Mouse (Mus musculus): ENCODE results near the gene Pla2g6. TPM values are rescaled to one million over a fixed set of nuclear protein-coding genes. Genes with fewer than 3 reads are reported as not detected.

Gene Pla2g6
- polyA plus RNA-seq, 1 experiment from 2014 or later, result 11.0 TPM

DNA sequence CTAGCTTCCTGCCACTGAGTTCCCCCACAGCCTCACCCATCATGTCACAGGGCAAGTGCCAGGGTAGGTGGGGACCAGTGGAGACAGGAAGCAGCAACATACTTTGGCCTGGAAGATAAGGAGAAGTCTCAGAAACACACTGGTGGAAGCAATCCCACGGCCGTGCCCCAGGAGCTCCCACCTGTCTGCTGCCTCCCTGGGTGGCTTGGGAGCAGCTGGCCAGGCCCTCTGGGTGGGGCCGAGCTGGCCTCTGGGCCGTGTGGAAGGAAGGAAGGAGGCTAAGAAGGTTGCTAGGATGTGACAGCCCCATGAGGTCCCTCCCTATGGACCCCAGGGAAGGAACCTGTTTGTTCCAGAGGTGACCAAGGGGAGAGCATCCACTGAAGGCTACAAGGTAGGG is 32.8 kb upstream of the Pla2g6 start:
- Histone ChIP-seq H3K4me1 (replicated peaks) (peaks cover 42% of the 10 kb centered on the region), H3K9ac (replicated peaks) (no peak overlapping the region), H3K4me3 (replicated peaks) (no peak overlapping the region), H3K27ac (no peak overlapping the region), H3K9me3 (no peaks in the 10 kb centered on the region), H3K36me3 (peaks cover 55% of the 10 kb centered on the region), H3K27me3 (peaks cover 12% of the 10 kb centered on the region), H3K4me2 (no peak overlapping the region)
- WGBS, result 63% methylated on average over 4 of the region's 4 CpGs
- no peak for ATAC-seq (ENCODE audit: insufficient number of reproducible peaks, insufficient read depth, low FRiP score, low TSS enrichment, low read depth)

DNA sequence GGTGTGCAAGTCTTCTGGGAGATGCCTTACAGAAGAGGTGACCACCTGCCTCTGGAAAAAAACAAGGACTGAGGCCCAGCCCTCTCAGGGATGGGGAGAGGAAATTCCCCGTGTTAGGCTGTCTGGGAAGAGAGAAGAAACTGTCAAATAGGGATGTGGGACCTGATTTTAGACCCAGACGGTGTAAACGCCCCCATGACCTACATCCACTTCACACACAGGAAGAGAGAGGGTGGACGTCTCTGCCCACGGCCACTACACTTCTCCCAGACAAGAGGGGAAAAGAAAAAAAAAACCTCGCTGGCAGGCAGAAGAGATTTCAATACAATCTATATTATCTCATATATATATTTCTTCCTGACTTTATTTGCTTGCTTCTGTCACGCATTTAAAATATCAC is 32.2 kb upstream of the Pla2g6 start:
- Histone ChIP-seq H3K4me2 (no peak overlapping the region), H3K36me3 (peaks cover 48% of the 10 kb centered on the region), H3K27me3 (peaks cover 17% of the 10 kb centered on the region), H3K9me3 (no peaks in the 10 kb centered on the region), H3K27ac (peak overlapping the region; percentile 37; the same call in 1 of the 2 replicates), H3K4me1 (replicated peaks) (peaks cover 42% of the 10 kb centered on the region), H3K4me3 (replicated peaks) (no peak overlapping the region), H3K9ac (replicated peaks) (no peak overlapping the region)
- whole genome bisulfite sequencing, result 65% methylated on average over 7 of the region's 7 CpGs
- no peak for ATAC-seq (ENCODE audit: insufficient number of reproducible peaks, insufficient read depth, low FRiP score, low TSS enrichment, low read depth)

GRCm38 (mm10) chr15:79359954-79360353 is 31.8 kb upstream of the Pla2g6 start:
- Histone ChIP-seq H3K36me3 (peaks cover 44% of the 10 kb centered on the region), H3K4me3 (replicated peaks) (no peak overlapping the region), H3K9ac (replicated peaks) (no peak overlapping the region), H3K27me3 (peaks cover 17% of the 10 kb centered on the region), H3K9me3 (no peaks in the 10 kb centered on the region), H3K27ac (peak overlapping the region; percentile 37), H3K4me1 (replicated peaks) (peaks cover 42% of the 10 kb centered on the region), H3K4me2 (no peak overlapping the region)
- ATAC-seq (ENCODE audit: insufficient number of reproducible peaks, insufficient read depth, low FRiP score, low TSS enrichment, low read depth), result no peak
- 27% methylated on average over 6 of the region's 6 CpGs for WGBS

- Histone ChIP-seq H3K9me3 (no peaks in the 10 kb centered on the region), H3K9ac (replicated peaks) (no peak overlapping the region), H3K4me2 (peak overlapping the region; percentile 97), H3K36me3 (peaks cover 26% of the 10 kb centered on the region), H3K4me3 (replicated peaks) (peak overlapping the region; percentile 51), H3K27me3 (peaks cover 17% of the 10 kb centered on the region), H3K27ac (peak overlapping the region; percentile 19), H3K4me1 (replicated peaks) (peaks cover 42% of the 10 kb centered on the region)
- ATAC-seq (ENCODE audit: insufficient number of reproducible peaks, insufficient read depth, low FRiP score, low TSS enrichment, low read depth), result no peak
- 41% methylated on average over 12 of the region's 12 CpGs for WGBS
Observed at GRCm38 (mm10) chr15:79357974-79358690, 29.9 kb upstream of the Pla2g6 start.

DNA sequence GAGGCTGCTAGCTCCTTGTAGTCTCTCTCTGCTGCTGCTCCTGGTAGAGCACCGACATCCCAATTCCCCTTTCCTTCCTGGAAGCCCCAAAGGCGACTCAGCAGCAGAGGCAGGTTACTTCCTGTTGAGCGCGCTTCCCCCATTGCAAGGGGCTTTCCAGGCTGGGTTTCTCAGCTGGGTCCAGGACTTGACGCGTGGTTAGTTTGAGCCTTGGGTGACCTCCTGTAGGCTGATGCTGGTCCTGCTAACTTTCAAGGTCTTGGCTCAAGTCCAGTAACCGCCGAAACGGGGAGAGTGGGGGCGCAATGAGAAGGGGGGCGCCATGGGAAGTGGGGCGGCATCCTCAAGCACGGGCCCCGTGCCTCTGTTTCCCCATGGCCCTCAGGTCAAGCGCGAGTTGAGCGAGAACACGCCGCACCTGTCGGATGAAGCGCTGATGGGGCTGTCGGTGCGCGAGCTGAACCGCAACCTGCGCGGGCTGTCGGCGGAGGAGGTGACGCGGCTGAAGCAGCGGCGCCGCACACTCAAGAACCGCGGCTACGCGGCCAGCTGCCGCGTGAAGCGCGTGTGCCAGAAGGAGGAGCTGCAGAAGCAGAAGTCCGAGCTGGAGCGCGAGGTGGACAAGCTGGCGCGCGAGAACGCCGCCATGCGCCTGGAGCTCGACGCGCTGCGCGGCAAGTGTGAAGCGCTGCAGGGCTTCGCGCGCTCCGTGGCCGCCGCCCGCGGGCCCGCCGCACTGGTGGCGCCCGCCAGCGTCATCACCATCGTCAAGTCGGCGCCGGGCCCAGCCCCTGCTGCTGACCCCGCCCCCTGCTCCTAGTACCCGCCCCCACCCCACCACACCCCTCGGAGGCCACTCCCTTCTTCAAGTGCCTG is 29.1 kb upstream of the Pla2g6 start:
- Histone ChIP-seq H3K27me3 (peaks cover 17% of the 10 kb centered on the region), H3K27ac (peak overlapping the region; percentile 19; the same call in 1 of the 2 replicates), H3K36me3 (peaks cover 17% of the 10 kb centered on the region), H3K4me3 (replicated peaks) (peak overlapping the region; percentile 51), H3K4me1 (replicated peaks) (peaks cover 42% of the 10 kb centered on the region), H3K9me3 (no peaks in the 10 kb centered on the region), H3K4me2 (peak overlapping the region; percentile 97), H3K9ac (replicated peaks) (peak overlapping the region; percentile 60)
- ATAC-seq (ENCODE audit: insufficient number of reproducible peaks, insufficient read depth, low FRiP score, low TSS enrichment, low read depth), result peak; percentile 66
- under 1% methylated on average over 74 of the region's 77 CpGs for WGBS

DNA sequence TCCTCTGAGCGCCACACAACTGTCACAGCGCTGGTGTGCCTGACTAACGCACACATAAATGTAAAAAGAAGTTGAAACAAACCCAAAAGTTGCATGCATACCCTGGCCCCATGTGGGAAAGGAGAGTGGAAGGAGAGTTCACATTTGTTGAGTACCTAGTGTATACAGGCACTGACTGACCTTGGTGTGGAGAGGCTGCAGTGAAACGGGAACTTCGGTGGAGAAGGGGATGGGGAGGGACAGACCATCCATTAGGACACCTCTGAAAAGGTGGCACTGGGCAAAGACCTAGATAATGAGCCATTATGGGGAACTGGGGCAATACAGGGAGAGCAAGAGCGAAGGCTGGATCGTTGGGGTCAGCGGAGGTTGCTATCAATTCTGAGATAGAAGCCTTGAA is 28.3 kb upstream of the Pla2g6 start:
- peak overlapping the region; percentile 51 for H3K4me3 ChIP-seq (replicated peaks)
- 74% methylated on average over 8 of the region's 8 CpGs for WGBS
- H3K27ac ChIP-seq, result no peak overlapping the region
- H3K9me3 ChIP-seq, result no peaks in the 10 kb centered on the region
- ATAC-seq (ENCODE audit: insufficient number of reproducible peaks, insufficient read depth, low FRiP score, low TSS enrichment, low read depth), result no peak
- peaks cover 9% of the 10 kb centered on the region for H3K36me3 ChIP-seq
- H3K9ac ChIP-seq (replicated peaks), result no peak overlapping the region
- peaks cover 17% of the 10 kb centered on the region for H3K27me3 ChIP-seq
- H3K4me1 ChIP-seq (replicated peaks), result peaks cover 45% of the 10 kb centered on the region
- peak overlapping the region; percentile 97 for H3K4me2 ChIP-seq

GRCm38 (mm10) chr15:79354619-79355018 is 26.4 kb upstream of the Pla2g6 start:
- no peak overlapping the region for H3K4me2 ChIP-seq
- H3K9me3 ChIP-seq, result no peaks in the 10 kb centered on the region
- H3K9ac ChIP-seq (replicated peaks), result no peak overlapping the region
- H3K27me3 ChIP-seq, result peaks cover 17% of the 10 kb centered on the region
- WGBS, result 88% methylated on average over 4 of the region's 4 CpGs
- H3K4me1 ChIP-seq (replicated peaks), result peaks cover 33% of the 10 kb centered on the region
- 0 out of 2 replicates have a peak, but pooled peaks cover 3% of the 10 kb centered on the region for H3K36me3 ChIP-seq
- no peak overlapping the region for H3K4me3 ChIP-seq (replicated peaks)
- no peak overlapping the region for H3K27ac ChIP-seq
- no peak for ATAC-seq (ENCODE audit: insufficient number of reproducible peaks, insufficient read depth, low FRiP score, low TSS enrichment, low read depth)

- Histone ChIP-seq H3K4me2 (no peak overlapping the region), H3K9ac (replicated peaks) (no peak overlapping the region), H3K9me3 (no peaks in the 10 kb centered on the region), H3K4me1 (replicated peaks) (peaks cover 35% of the 10 kb centered on the region), H3K27ac (no peak overlapping the region), H3K4me3 (replicated peaks) (no peak overlapping the region), H3K36me3 (no peaks in the 10 kb centered on the region), H3K27me3 (peaks cover 22% of the 10 kb centered on the region)
- no peak for ATAC-seq (ENCODE audit: insufficient number of reproducible peaks, insufficient read depth, low FRiP score, low TSS enrichment, low read depth)
- WGBS, result 88% methylated on average over 5 of the region's 5 CpGs
Observed at GRCm38 (mm10) chr15:79353690-79354305, 25.6 kb upstream of the Pla2g6 start.

DNA sequence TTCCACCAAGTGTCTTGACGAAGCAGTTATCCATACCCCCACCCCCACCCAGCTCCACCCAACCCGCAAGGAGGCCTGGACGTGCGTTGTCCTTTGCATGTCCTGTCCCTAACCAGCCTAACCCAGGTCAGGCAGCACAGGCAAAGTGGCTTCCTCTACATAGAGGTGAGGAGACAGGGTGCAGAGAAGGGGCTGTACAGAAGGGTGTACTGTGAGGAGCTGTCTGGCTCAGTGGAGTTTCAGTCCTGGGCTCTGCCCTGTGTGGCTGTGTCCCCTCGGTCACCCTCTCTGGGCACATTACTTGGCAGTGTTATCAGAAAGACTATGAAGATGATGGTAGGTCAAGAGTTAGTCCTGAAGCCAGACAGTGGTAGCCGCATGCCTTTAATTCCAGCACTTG is 24.3 kb upstream of the Pla2g6 start:
- Histone ChIP-seq H3K36me3 (no peaks in the 10 kb centered on the region), H3K27ac (no peak overlapping the region), H3K9me3 (no peaks in the 10 kb centered on the region), H3K4me1 (replicated peaks) (peaks cover 33% of the 10 kb centered on the region), H3K27me3 (peaks cover 22% of the 10 kb centered on the region), H3K9ac (replicated peaks) (no peak overlapping the region), H3K4me2 (no peak overlapping the region), H3K4me3 (replicated peaks) (no peak overlapping the region)
- ATAC-seq (ENCODE audit: insufficient number of reproducible peaks, insufficient read depth, low FRiP score, low TSS enrichment, low read depth), result no peak
- 75% methylated on average over 6 of the region's 6 CpGs for WGBS

DNA sequence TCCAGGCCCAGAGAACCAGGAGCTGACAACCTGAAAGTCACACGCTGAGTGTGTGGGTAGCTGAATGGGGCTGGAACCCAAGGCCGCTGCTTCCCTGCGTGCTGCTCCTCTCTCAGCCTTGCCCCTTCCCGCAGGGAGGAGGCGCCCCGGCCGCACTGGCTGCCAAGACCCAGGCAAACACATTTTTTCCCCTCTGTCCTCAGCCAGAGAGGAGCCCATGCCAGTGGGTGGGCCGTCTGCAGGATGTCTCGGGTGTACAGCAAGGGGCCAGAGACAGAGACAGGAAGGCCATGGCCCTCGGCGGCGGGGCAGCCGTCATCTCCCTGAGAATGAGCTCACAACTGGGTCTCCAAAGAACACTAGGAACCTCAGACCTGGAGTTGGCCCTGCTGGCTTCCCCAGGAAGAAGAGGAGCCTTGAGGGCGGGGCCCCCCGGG is 23.2 kb upstream of the Pla2g6 start:
- ATAC-seq (ENCODE audit: insufficient number of reproducible peaks, insufficient read depth, low FRiP score, low TSS enrichment, low read depth), result no peak
- H3K27ac ChIP-seq, result no peak overlapping the region
- H3K4me3 ChIP-seq (replicated peaks), result no peak overlapping the region
- H3K4me2 ChIP-seq, result no peak overlapping the region
- no peak overlapping the region; the same call in 1 of the 2 replicates for H3K9ac ChIP-seq (replicated peaks)
- no peaks in the 10 kb centered on the region for H3K36me3 ChIP-seq
- H3K4me1 ChIP-seq (replicated peaks), result peaks cover 24% of the 10 kb centered on the region
- peaks cover 15% of the 10 kb centered on the region for H3K27me3 ChIP-seq
- no peaks in the 10 kb centered on the region for H3K9me3 ChIP-seq
- 29% methylated on average over 15 of the region's 15 CpGs for WGBS

DNA sequence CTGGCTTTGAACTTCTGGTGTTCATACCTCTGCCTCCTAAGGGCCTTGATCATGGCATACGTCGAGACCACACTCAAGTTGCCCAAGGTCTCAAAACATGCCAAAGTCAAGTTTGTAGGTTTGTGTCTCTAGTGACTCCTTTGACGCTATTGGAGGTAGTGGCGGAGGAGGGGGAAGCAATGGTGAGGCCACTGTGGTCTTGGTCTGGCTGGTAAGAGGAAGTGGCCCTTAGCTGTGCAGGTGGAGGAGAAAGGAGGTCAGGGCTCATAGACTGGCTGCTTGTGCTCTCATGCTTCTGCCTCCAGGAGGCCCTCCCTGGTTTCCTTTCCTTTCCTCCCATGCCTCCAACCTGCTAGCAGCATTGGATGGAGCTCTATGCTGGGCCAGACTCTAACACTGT is 22.7 kb upstream of the Pla2g6 start:
- WGBS, result 90% methylated on average over 4 of the region's 4 CpGs
- ATAC-seq (ENCODE audit: insufficient number of reproducible peaks, insufficient read depth, low FRiP score, low TSS enrichment, low read depth), result no peak
- Histone ChIP-seq H3K9ac (replicated peaks) (no peak overlapping the region), H3K4me2 (no peak overlapping the region), H3K4me1 (replicated peaks) (peaks cover 21% of the 10 kb centered on the region), H3K9me3 (no peaks in the 10 kb centered on the region), H3K4me3 (replicated peaks) (no peak overlapping the region), H3K27ac (no peak overlapping the region), H3K27me3 (peaks cover 12% of the 10 kb centered on the region), H3K36me3 (no peaks in the 10 kb centered on the region)

Data from limb, embryonic 12.5 days (tissue).